Mouse (Mus musculus) liver, embryonic 16.5 days (tissue): ENCODE data around the gene Whrn. TPM values are rescaled to one million over a fixed set of nuclear protein-coding genes. Genes with fewer than 3 reads are reported as not detected.

Experiments used
- ATAC-seq: fragments of 200-750 bp; cut with Nextera tagmentation; 2 replicates; pipeline ENCODE4 v1.8.0; 2017; ENCODE audit warnings: low read depth, mild to moderate bottlenecking, moderate number of reproducible peaks, moderate library complexity
- H3K27ac ChIP-seq: fragments of 300-500 bp; sonication (generic); 2 replicates; pipeline ENCODE4 v1.5.1; 2014; ENCODE audit warnings: mild to moderate bottlenecking, low read length
- H3K27me3 ChIP-seq: fragments of 300-500 bp; sonication (generic); 2 replicates; pipeline ENCODE4 v1.6.1; 2014; ENCODE audit warnings: low read depth, low read length, mixed read lengths; ENCODE audit not compliant: control insufficient read depth, insufficient read depth
- H3K36me3 ChIP-seq: fragments of 300-500 bp; sonication (generic); 2 replicates; pipeline ENCODE4 v1.6.1; 2014; ENCODE audit warnings: mild to moderate bottlenecking; ENCODE audit not compliant: control insufficient read depth, insufficient read depth
- H3K4me1 ChIP-seq: fragments of 300-500 bp; sonication (generic); 2 replicates; pipeline ENCODE4 v1.6.1; 2014; ENCODE audit warnings: low read depth, low read length, mixed read lengths; ENCODE audit not compliant: control insufficient read depth
- H3K4me2 ChIP-seq: fragments of 300-500 bp; sonication (generic); 2 replicates; pipeline ENCODE4 v1.6.1; 2014; ENCODE audit warnings: low read depth, low read length, mixed read lengths
- H3K4me3 ChIP-seq: fragments of 300-500 bp; sonication (generic); 2 replicates; pipeline ENCODE4 v1.5.1; 2014; ENCODE audit warnings: low read depth, mild to moderate bottlenecking, low read length
- H3K9ac ChIP-seq: fragments of 300-500 bp; sonication (generic); 2 replicates; pipeline ENCODE4 v1.6.1; 2014; ENCODE audit warnings: low read depth, low read length
- H3K9me3 ChIP-seq: fragments of 300-500 bp; sonication (generic); replicated peaks from 2 replicates; pipeline ENCODE4 v1.6.1; 2016; ENCODE audit warnings: low read length; ENCODE audit not compliant: control insufficient read depth
- WGBS: fragments of 180-500 bp; shearing (Covaris S2); extraction: QIAGEN DNeasy Blood & Tissue Kit; methylation state at CpG from one replicate; pipeline ENCODE4 v1.1.7; 2014; ENCODE audit not compliant: insufficient replicate concordance; 5-methylcytosine and 5-hydroxymethylcytosine counted together
- polyA plus RNA-seq: library from polyadenylated mRNA; unstranded; fragments of >200 nt; fragmentation: Nextera tagmentation; extraction: Ambion mirVana; gene quantifications from 2 replicates; pipeline ENCODE4 v1.2.1, GENCODE M21; 2015

Gene Whrn
- polyA plus RNA-seq, 1 experiment from 2014 or later, result 0.19 TPM

DNA sequence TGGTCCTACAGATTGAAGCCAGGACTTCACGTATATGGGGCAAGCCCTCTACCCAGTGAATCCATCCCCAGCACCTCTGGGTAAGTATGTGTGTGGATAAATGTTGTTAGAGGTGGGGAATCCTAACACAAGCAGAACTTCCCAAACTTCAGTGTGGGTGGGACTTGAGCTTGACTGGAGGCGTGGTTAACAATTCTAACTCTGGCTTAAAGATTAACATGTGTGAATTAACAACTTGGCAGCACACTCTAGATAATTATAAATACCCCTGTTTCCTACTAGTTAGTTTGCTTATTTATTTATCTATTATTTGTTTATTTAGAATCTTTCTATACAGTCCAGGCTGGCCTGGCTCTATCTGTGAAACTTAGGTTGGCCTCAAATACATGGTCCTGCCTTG, 7.9 kb downstream of the Whrn start:
- no peak for ATAC-seq

DNA sequence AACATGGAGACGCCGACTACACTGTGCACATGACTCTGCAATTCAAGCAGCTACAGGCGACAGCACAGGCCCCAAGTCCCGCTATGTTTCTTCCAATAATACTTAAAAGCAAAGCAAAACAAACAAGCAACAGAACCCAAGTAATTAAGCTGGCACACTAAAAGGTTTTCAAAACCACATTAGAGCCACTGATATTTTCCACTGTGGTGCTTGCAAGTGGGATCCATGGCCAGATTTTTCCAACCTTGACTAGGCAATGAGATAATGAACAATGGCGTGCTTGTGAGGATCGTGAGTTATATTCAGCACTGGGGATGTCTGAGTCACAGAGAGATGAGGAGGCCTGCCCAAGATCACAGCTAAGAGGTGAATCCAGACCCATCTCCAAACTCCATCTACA, 8.5 kb downstream of the Whrn start:
- H3K9me3 ChIP-seq, result no peaks in the 10 kb centered on the region
- no peaks in the 10 kb centered on the region for H3K36me3 ChIP-seq
- WGBS, result 67% methylated on average over 6 of the region's 6 CpGs
- no peaks in the 10 kb centered on the region for H3K27me3 ChIP-seq
- H3K27ac ChIP-seq, result no peak overlapping the region
- ATAC-seq, result no peak
- H3K4me3 ChIP-seq, result no peak overlapping the region
- no peak overlapping the region for H3K9ac ChIP-seq
- no peak overlapping the region for H3K4me2 ChIP-seq
- no peaks in the 10 kb centered on the region for H3K4me1 ChIP-seq

More for the DNA sequence above, 7.9 kb downstream of the Whrn start:
- Histone ChIP-seq H3K36me3 (no peaks in the 10 kb centered on the region), H3K4me1 (no peaks in the 10 kb centered on the region), H3K27ac (no peak overlapping the region), H3K9me3 (no peaks in the 10 kb centered on the region), H3K27me3 (0 out of 2 replicates have a peak, but pooled peaks cover 2% of the 10 kb centered on the region), H3K9ac (no peak overlapping the region), H3K4me3 (no peak overlapping the region), H3K4me2 (no peak overlapping the region)
- 67% methylated on average over 2 of the region's 2 CpGs for WGBS

DNA sequence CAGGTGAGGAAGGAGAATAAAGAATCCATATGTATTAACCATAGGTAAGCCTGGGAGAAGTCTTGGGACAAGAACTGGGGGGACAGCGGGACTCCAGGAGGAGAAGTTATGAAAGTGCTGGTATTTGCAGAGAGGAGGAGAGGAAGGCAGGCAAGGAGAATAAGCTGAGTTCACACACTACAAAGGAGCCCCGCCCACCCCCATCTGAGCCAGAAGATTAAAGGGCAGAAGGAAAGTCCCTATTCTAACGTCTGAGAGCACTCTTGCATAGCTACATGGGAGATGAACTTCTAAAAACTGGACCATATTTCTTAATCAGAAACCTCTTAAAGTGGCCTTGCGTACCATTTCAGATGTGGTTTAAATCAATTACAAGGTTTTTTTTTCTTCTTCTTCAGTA, 9.3 kb downstream of the Whrn start:
- 51% methylated on average over 4 of the region's 4 CpGs for WGBS
- Histone ChIP-seq H3K4me1 (no peaks in the 10 kb centered on the region), H3K27ac (no peak overlapping the region), H3K9me3 (no peaks in the 10 kb centered on the region), H3K4me2 (no peak overlapping the region), H3K27me3 (no peaks in the 10 kb centered on the region), H3K36me3 (no peaks in the 10 kb centered on the region), H3K4me3 (no peak overlapping the region), H3K9ac (no peak overlapping the region)
- ATAC-seq, result no peak

DNA sequence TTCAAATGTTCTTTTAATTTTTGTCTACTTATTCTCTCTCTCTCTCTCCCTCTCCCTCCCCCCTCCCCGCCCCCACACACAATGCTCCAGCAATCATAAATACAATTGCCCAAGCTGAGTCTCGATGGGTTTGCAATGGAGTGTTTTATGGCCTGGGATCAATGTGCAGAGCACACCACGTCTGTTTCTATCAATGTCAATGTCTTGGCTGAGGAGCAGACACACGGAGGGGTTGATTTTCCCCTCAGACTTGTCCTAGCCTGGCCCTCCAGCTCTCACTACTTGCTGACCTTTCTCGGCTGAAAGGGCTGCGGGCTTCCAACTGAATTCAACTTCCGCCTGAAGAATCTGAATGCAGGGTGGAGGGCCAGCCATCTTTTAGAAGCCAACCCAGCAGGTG, 12.1 kb downstream of the Whrn start:
- Histone ChIP-seq H3K27ac (no peak overlapping the region), H3K4me3 (no peak overlapping the region), H3K4me1 (no peaks in the 10 kb centered on the region), H3K4me2 (no peak overlapping the region), H3K9me3 (no peaks in the 10 kb centered on the region), H3K9ac (no peak overlapping the region), H3K27me3 (no peaks in the 10 kb centered on the region), H3K36me3 (no peaks in the 10 kb centered on the region)
- 50% methylated on average over 7 of the region's 7 CpGs for WGBS
- ATAC-seq, result no peak

DNA sequence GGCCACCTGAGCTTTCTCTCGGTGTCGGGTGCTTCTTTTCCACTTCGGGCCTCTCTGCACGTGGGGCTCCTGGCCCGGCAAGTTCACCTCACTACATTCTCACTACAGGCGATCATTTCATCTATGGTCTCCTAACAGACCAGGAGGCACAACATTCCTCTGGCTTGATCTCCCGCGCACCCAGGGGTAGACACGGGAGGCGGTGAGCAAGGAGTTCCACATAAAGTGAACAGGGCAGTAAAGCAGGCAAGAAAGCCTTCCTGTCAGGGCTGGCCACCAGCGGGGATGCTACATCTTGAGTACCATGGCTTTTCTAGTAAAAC, 15.0 kb downstream of the Whrn start:
- Histone ChIP-seq H3K36me3 (no peaks in the 10 kb centered on the region), H3K27me3 (no peaks in the 10 kb centered on the region), H3K27ac (no peak overlapping the region), H3K9ac (no peak overlapping the region), H3K9me3 (no peaks in the 10 kb centered on the region), H3K4me1 (no peaks in the 10 kb centered on the region), H3K4me3 (no peak overlapping the region), H3K4me2 (no peak overlapping the region)
- no peak for ATAC-seq
- WGBS, result 45% methylated on average over 11 of the region's 11 CpGs

DNA sequence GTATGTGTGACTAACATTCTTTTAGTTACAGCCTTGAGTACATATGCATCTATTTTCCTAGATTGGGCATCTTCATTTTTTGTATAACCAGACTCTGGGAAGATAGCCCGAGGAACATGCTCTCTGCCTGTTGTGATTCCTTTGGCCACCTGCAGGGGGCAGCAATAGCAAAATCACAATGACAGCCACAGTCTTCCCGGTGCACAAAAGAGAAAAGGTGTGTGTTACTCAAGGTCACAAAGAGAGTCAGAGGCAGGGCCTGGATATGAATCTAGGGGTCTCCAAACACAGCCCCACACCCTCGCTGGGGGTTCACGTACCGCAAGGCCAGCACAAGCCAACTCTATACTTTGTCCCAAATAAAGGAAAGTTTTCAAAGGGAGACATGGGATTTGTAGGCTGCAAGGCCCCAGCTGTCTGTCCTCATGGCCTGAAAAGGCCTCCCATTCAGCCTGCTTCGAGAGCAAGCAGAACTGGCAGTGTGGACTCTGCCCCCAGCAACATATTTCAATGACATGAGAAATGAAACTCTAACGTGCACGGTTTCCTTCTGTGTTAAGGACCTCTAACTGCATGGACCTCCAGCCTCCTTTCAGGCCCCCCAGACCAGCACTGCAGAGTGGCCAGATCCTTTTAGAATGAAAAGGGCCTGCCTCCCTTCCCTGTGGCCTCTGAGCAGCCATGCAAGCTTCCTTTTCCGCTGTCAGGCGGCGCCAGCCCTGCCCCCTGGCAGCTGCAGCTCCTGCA, 15.5 kb downstream of the Whrn start:
- H3K27ac ChIP-seq, result no peak overlapping the region
- H3K9ac ChIP-seq, result no peak overlapping the region
- H3K4me1 ChIP-seq, result no peaks in the 10 kb centered on the region
- WGBS, result 40% methylated on average over 11 of the region's 11 CpGs
- no peak overlapping the region for H3K4me2 ChIP-seq
- H3K27me3 ChIP-seq, result no peaks in the 10 kb centered on the region
- H3K36me3 ChIP-seq, result no peaks in the 10 kb centered on the region
- H3K9me3 ChIP-seq, result no peaks in the 10 kb centered on the region
- no peak overlapping the region for H3K4me3 ChIP-seq
- no peak for ATAC-seq

DNA sequence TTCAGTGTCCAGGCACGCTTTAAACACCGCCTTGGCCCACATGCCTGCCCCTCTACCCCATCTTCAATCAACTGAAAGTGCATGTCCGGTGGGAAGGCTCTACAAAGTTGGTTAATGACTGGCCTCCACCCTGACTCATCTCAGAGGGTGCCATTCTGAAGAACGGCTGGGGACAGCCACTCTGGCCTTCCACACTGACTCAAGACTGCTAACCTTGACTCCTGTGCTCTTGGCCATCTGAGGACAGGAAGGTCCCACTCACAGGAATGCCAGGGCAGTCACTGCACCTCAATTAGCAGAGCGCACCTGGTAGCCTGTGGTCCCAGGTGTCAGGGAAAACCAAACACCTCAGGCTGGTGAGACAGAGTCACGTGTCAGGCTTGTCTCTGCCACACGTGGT, 17.8 kb downstream of the Whrn start:
- no peak for ATAC-seq
- no peak overlapping the region for H3K27ac ChIP-seq
- H3K36me3 ChIP-seq, result no peaks in the 10 kb centered on the region
- no peak overlapping the region for H3K4me2 ChIP-seq
- H3K9ac ChIP-seq, result no peak overlapping the region
- H3K4me1 ChIP-seq, result no peaks in the 10 kb centered on the region; the same call in 1 of the 2 replicates
- 55% methylated on average over 7 of the region's 7 CpGs for WGBS
- no peak overlapping the region for H3K4me3 ChIP-seq
- no peaks in the 10 kb centered on the region for H3K9me3 ChIP-seq
- H3K27me3 ChIP-seq, result no peaks in the 10 kb centered on the region

DNA sequence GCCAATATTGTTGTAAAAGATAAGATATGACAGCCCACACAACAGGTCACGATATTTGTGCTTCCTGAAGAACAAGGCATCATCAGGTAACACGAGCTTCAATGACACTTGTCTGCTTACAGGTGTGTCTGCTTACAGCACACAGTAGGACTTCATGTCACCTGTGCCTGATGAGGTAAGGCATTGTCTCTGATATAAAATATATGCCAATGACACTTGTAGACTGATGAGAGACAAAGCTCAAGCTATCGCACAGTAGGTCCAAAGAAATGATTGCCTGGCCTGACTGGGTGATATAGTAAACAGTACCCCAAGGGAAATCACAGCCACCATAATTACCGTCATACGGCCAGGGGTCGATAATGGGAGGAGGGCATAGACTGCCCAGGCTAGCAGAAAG, 18.9 kb downstream of the Whrn start:
- H3K36me3 ChIP-seq, result no peaks in the 10 kb centered on the region

DNA sequence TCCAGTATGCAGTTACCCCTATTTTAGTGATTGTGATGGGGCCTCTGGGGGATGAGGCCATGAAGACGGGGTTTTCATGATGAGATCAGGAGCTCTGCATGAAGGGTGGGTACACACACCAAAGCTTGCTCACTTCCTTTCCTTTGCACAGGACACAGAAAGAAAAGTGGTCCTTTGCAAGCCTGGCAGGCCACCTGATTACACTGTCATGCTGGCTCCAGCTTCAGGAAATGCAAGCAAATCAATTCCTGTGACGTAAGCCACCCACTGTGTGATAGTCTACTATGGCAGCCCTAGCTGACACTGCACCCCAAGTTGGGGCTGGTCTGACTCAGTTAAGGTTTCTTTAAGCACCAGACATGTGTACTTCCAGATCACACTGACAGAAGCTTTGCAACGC, 20.6 kb downstream of the Whrn start:
- Histone ChIP-seq H3K27me3 (no peaks in the 10 kb centered on the region), H3K27ac (no peak overlapping the region), H3K36me3 (no peaks in the 10 kb centered on the region), H3K4me3 (no peak overlapping the region), H3K9ac (no peak overlapping the region), H3K9me3 (no peaks in the 10 kb centered on the region), H3K4me2 (no peak overlapping the region), H3K4me1 (no peaks in the 10 kb centered on the region; the same call in 1 of the 2 replicates)
- 37% methylated on average over 3 of the region's 3 CpGs for WGBS
- ATAC-seq, result no peak

More for the DNA sequence above, 18.9 kb downstream of the Whrn start:
- no peaks in the 10 kb centered on the region for H3K27me3 ChIP-seq
- no peak overlapping the region for H3K27ac ChIP-seq
- WGBS, result 68% methylated on average over 6 of the region's 6 CpGs
- no peak for ATAC-seq
- H3K4me3 ChIP-seq, result no peak overlapping the region
- no peaks in the 10 kb centered on the region; the same call in 1 of the 2 replicates for H3K4me1 ChIP-seq
- no peak overlapping the region for H3K9ac ChIP-seq
- no peaks in the 10 kb centered on the region for H3K9me3 ChIP-seq
- no peak overlapping the region for H3K4me2 ChIP-seq
